Mouse (Mus musculus) hindbrain, embryonic 14.5 days (tissue): Measurements from ENCODE around the gene F13a1. TPM values are rescaled to one million over a fixed set of nuclear protein-coding genes. Genes with fewer than 3 reads are reported as not detected.

Experiments
- ATAC-seq: fragments of 200-750 bp; cut with Nextera tagmentation; 2 replicates; pipeline ENCODE4 v1.8.0; 2017; ENCODE audit warnings: moderate number of reproducible peaks, mild to moderate bottlenecking, moderate TSS enrichment, moderate library complexity; ENCODE audit not compliant: low FRiP score
- DNase-seq: peaks from one replicate; pipeline ENCODE4 v3.0.0-alpha.2; 2015; ENCODE audit warnings: low spot score
- H3K27ac ChIP-seq: fragments of 300-500 bp; sonication (generic); 2 replicates; pipeline ENCODE4 v1.5.1; 2014; ENCODE audit warnings: mild to moderate bottlenecking, moderate library complexity
- H3K27me3 ChIP-seq: fragments of 300-500 bp; sonication (generic); 2 replicates; pipeline ENCODE4 v1.6.1; 2014; ENCODE audit warnings: mild to moderate bottlenecking, low read length, mixed read lengths; ENCODE audit not compliant: control insufficient read depth, insufficient read depth
- H3K36me3 ChIP-seq: fragments of 300-500 bp; sonication (generic); replicated peaks from 2 replicates; pipeline ENCODE4 v1.6.1; 2014; ENCODE audit not compliant: control insufficient read depth, insufficient read depth
- H3K4me1 ChIP-seq: fragments of 300-500 bp; sonication (generic); replicated peaks from 2 replicates; pipeline ENCODE4 v1.6.1; 2014; ENCODE audit warnings: antibody characterized with exemption, low read length, mixed read lengths; ENCODE audit not compliant: control insufficient read depth, insufficient read depth
- H3K4me2 ChIP-seq: fragments of 300-500 bp; sonication (generic); replicated peaks from 2 replicates; pipeline ENCODE4 v1.6.1; 2014; ENCODE audit warnings: mild to moderate bottlenecking, moderate library complexity
- H3K4me3 ChIP-seq: fragments of 300-500 bp; sonication (generic); replicated peaks from 2 replicates; pipeline ENCODE4 v1.5.1; 2014; ENCODE audit warnings: mild to moderate bottlenecking, low read length
- H3K9ac ChIP-seq: fragments of 300-500 bp; sonication (generic); 2 replicates; pipeline ENCODE4 v1.6.1; 2014
- H3K9me3 ChIP-seq: fragments of 300-500 bp; sonication (generic); 2 replicates; pipeline ENCODE4 v1.6.1; 2016; ENCODE audit warnings: low read length; ENCODE audit not compliant: control insufficient read depth
- WGBS: fragments of 180-500 bp; shearing (Covaris S2); extraction: QIAGEN DNeasy Blood & Tissue Kit; methylation state at CpG from one replicate; pipeline ENCODE4 v1.1.7; 2014; 5-methylcytosine and 5-hydroxymethylcytosine counted together
- polyA plus RNA-seq: library from polyadenylated mRNA; unstranded; fragments of >200 nt; fragmentation: Nextera tagmentation; extraction: Ambion mirVana; gene quantifications from 2 replicates; pipeline ENCODE4 v1.2.1, GENCODE M21; 2014

Gene F13a1
- polyA plus RNA-seq, 1 experiment from 2014 or later: 10.0 TPM

DNA sequence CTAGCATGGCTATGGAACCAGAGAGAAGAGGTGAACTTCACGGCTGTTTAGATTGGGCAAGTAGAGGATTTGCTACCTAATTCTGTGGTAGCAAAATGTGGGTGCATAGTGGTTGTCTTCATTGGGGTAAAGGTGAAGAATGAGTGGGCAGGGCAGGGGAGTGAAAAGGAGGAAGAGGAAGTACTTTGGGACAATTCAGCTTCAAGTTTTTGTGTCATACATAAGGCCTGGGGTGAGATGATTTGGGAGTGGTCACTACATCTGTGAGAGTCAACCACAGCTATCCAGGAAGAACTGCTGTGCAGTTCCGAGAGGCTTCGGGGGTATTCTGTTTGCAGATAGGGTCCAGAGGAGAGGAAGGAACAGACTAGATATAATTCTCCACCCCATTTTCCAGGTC is 148.4 kb downstream of the F13a1 start:
- Histone ChIP-seq H3K27me3 (no peaks in the 10 kb centered on the region), H3K4me1 (no peaks in the 10 kb centered on the region), H3K9me3 (no peaks in the 10 kb centered on the region), H3K4me3 (no peak overlapping the region), H3K36me3 (no peaks in the 10 kb centered on the region), H3K27ac (no peak overlapping the region), H3K4me2 (no peak overlapping the region), H3K9ac (no peak overlapping the region)
- ATAC-seq: no peak
- no peak for DNase-seq
- WGBS: 89% methylated on average over 3 of the region's 3 CpGs

DNA sequence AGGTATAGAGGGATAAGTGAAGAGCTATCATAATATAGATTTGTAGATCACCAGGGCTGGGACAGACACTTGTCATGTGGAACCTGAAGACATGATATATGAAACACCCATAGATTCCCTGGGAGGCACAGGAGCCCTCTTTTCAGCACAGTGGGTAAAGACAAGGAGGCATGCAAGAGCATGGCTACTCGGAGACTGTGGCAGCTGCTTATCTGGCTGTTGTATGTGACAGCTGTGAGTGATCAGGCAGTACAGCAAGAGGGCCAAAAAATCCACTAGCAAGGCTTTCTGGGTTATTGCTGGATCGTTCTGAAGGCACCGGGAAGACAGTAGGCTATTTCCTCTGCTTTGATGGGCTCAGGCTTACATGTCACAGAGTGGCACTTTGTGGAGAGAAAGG is 149.0 kb downstream of the F13a1 start:
- no peaks in the 10 kb centered on the region for H3K4me1 ChIP-seq
- no peaks in the 10 kb centered on the region for H3K9me3 ChIP-seq
- no peak overlapping the region for H3K27ac ChIP-seq
- ATAC-seq (no peak), DNase-seq (no peak)
- H3K27me3 ChIP-seq: no peaks in the 10 kb centered on the region
- no peak overlapping the region for H3K9ac ChIP-seq
- 87% methylated on average over 3 of the region's 3 CpGs for WGBS
- no peak overlapping the region for H3K4me2 ChIP-seq
- H3K4me3 ChIP-seq: no peak overlapping the region
- H3K36me3 ChIP-seq: no peaks in the 10 kb centered on the region

DNA sequence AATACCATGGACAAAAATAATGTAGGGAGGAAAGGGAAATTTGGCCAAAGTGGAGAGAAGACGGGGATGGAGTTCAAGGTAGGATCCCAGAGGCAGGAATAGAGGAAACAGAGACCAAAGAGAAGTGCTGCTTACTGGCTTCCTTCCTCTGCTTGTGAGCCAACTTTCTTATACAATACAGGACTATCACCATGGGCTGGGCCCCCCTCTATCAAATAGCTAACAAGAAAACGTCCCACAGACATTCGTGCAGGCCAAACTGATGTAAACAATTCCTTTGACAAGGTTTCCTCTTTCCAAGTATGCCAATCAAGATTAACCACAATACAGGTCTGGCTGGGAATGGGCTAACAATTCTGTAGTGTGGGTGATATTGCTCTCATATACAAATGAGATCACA is 154.0 kb downstream of the F13a1 start:
- H3K36me3 ChIP-seq: no peaks in the 10 kb centered on the region
- no peaks in the 10 kb centered on the region for H3K27me3 ChIP-seq
- 60% methylated on average over 3 of the region's 3 CpGs for WGBS
- no peaks in the 10 kb centered on the region for H3K9me3 ChIP-seq
- no peak for DNase-seq
- H3K9ac ChIP-seq: no peak overlapping the region
- H3K4me1 ChIP-seq: no peaks in the 10 kb centered on the region
- no peak overlapping the region for H3K4me3 ChIP-seq
- H3K27ac ChIP-seq: no peak overlapping the region
- ATAC-seq: no peak
- no peak overlapping the region for H3K4me2 ChIP-seq

DNA sequence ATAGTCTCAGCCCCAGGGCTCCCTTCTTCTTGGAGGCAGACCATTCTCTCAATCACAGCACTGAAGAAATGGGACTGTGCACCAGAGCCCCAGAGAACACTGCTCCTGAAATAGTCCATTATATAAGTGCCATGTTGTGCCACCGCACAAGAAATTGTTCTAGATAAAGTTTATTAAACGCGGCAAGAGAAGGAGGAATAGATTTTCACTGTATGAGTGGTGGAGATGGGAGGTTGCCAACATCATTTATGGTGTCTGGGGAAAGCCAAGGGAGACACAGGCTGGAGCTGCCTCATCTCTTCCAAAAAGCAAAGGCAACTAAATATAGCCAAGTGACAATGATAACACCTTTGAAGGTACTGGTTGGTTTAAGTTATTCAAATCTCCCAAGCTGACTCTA is 156.3 kb downstream of the F13a1 start:
- no peak overlapping the region for H3K4me2 ChIP-seq
- H3K4me1 ChIP-seq: no peaks in the 10 kb centered on the region
- ATAC-seq (no peak), DNase-seq (no peak)
- no peaks in the 10 kb centered on the region for H3K36me3 ChIP-seq
- H3K9ac ChIP-seq: no peak overlapping the region
- no peaks in the 10 kb centered on the region for H3K9me3 ChIP-seq
- 96% methylated on average over 3 of the region's 3 CpGs for WGBS
- H3K27ac ChIP-seq: no peak overlapping the region
- no peak overlapping the region for H3K4me3 ChIP-seq
- no peaks in the 10 kb centered on the region for H3K27me3 ChIP-seq

DNA sequence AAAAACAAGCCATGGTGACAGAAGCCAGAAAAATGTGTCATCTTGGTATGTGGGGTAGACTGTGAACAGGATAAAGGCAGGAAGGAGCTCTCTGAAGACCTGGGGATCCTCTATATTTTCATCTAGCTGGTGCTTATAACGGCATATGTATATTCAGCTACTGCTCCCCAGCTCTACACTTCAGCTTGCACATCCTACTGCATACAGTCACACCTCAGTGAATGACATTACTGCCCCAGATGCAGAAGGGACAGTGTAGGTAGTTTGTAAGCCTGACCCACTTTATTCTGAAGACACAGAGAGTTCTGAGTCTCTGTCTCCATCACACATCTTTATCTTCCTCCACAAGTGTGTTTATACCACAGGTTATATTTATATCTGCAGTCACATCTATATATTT is 157.8 kb downstream of the F13a1 start:
- H3K27ac ChIP-seq: no peak overlapping the region
- 94% methylated on average over 1 of the region's 1 CpGs for WGBS
- DNase-seq: no peak
- H3K4me1 ChIP-seq: no peaks in the 10 kb centered on the region
- no peaks in the 10 kb centered on the region for H3K36me3 ChIP-seq
- no peak overlapping the region for H3K4me3 ChIP-seq
- no peaks in the 10 kb centered on the region for H3K27me3 ChIP-seq
- no peaks in the 10 kb centered on the region for H3K9me3 ChIP-seq
- ATAC-seq: no peak
- no peak overlapping the region for H3K4me2 ChIP-seq
- H3K9ac ChIP-seq: no peak overlapping the region

DNA sequence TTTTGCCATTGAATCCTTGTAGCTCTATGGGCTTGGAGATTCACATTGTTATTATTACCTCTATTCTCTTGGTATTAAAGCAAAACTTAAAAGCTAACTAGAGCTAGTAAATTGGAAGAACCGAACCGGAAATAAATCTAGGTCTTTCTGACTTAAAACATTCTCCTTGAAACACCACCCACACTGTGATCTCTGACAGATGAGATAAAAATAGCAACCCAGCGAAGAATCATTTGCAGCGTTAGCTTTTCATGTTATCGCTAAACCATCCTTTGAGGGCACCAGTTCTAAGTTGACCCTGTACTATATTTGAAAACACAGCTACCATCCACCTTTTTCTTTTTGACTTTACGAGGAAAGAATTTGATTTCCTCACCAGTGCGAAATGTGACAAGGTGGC is 164.1 kb downstream of the F13a1 start:
- Histone ChIP-seq H3K4me3 (no peak overlapping the region), H3K36me3 (no peaks in the 10 kb centered on the region), H3K4me1 (no peaks in the 10 kb centered on the region), H3K9ac (no peak overlapping the region), H3K9me3 (no peaks in the 10 kb centered on the region), H3K4me2 (no peak overlapping the region), H3K27me3 (no peaks in the 10 kb centered on the region), H3K27ac (no peak overlapping the region)
- 89% methylated on average over 7 of the region's 7 CpGs for WGBS
- DNase-seq (no peak), ATAC-seq (no peak)

DNA sequence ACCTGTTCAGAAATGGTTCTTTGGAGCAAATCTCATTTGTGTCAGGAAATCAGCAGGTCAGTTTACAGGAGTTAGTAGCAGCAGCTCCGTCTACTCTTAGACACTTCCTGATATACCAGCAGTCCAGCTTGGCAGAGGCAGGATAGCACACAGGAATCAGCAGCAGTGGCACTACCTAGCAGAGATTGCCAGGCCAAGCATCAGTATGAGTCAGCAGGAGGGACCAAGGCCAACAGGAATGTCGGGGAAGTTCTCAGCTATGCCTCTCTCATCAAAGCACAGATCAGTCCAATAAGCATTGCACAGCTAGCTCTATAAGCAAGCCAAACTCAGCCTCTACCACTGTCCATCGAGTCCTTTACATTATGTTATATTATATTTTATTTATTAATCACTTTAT is 210.9 kb downstream of the F13a1 start:
- Histone ChIP-seq H3K4me1 (no peaks in the 10 kb centered on the region), H3K36me3 (no peaks in the 10 kb centered on the region), H3K4me3 (no peak overlapping the region), H3K9ac (no peak overlapping the region), H3K27ac (no peak overlapping the region), H3K9me3 (no peaks in the 10 kb centered on the region), H3K4me2 (no peak overlapping the region), H3K27me3 (no peaks in the 10 kb centered on the region)
- DNase-seq: no peak
- ATAC-seq: no peak
- WGBS: 84% methylated on average over 3 of the region's 3 CpGs
